Mouse (Mus musculus): ENCODE results near the gene Irak4.

- TF ChIP-seq GATA1 (IDR thresholded peaks at IDR 0.05; ENCODE audit: low read length) (no peak), TAL1 (IDR thresholded peaks at IDR 0.05; ENCODE audit: low read length) (no peak)
Observed at GRCm38 (mm10) chr15:94543409-94544051, at the start of gene Irak4, which contains the start of gene Pus7l.
